Mouse (Mus musculus) MEL-GATA-1-ER (cell line): Measurements from ENCODE around the gene Srebf2.

Experiments used
- DNase-seq: peaks from one replicate; pipeline ENCODE4 v3.0.0-alpha.2; 2012; ENCODE audit warnings: low read depth; ENCODE audit errors: extremely low read depth

Gene Srebf2

DNA sequence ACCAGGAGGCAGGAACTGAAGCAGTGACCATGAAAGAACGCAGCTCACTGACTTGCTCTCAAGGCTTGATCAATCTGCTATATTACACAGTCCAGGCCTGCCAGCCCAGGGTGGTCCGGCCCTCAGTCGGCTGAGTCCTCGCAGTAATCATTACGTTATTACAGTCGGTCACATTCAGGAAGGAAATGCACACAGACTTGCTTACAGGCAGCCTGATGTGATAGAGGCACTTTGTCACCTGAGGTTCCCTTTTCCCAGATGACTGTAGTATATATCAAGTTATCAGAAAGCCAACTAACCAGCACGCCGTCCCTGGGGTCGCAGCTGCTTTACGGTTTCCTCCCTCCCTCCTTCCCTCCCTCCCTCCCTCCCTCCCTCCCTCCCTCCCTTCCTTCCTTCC, 9.9 kb downstream of the Srebf2 start:
- peak; percentile 73 for DNase-seq

DNA sequence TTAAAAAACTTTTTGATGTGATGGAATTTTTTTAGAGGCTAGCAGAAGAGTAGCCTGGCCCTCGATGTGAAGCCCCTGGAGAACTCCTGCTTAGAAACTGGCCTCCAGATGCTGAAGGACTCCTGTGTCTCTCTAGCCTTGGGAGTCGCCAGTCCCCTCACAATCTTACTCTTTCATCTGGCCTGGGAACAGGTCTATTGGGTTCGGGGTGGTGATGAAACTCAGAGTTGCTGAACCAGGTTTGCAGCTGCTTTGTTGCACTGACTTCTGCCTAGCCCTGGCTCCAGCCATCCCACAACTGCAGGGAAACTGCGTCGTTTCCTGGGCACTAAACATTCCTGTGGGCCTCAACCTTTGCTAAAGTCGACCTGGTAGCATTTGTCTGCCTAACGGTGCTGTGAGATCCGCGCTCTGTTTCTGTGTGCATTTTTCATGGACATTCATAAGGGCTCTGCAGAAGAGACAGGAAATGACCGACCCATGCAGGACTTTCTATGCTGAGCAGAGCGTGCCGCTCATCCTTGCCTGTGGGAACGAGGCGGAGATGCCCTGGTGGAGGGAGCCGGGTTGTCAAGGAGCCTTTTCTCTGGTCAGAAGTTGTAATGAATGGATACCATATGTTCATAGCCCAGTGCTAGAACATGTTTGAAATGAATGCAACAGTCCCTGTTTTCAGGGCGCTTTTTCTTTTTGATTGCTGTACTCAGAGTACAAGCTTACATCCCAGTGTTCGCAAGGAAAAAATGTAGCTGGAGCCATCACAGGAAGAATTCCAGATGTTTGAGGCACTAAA, 11.5 kb downstream of the Srebf2 start:
- DNase-seq = no peak

DNA sequence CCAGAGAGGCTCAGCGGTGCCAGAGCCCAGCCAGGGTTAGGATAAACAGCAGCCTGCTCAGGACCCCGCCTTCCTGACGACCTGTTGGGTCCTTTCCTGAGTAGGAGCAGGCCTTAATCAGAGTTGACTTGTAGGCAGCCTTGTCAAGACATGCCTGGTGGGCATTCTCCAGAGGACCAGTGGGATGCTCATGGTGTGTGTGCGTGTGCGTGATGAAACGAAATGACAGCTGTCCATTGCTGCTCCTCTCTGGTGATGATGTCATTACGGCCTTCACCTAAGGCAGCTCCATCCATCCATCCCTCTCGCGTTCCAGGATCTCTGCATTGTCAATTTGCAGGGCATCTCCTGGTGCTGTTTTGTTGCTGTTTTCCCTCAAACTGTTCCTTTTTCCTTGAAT, 12.5 kb downstream of the Srebf2 start:
- DNase-seq = no peak

DNA sequence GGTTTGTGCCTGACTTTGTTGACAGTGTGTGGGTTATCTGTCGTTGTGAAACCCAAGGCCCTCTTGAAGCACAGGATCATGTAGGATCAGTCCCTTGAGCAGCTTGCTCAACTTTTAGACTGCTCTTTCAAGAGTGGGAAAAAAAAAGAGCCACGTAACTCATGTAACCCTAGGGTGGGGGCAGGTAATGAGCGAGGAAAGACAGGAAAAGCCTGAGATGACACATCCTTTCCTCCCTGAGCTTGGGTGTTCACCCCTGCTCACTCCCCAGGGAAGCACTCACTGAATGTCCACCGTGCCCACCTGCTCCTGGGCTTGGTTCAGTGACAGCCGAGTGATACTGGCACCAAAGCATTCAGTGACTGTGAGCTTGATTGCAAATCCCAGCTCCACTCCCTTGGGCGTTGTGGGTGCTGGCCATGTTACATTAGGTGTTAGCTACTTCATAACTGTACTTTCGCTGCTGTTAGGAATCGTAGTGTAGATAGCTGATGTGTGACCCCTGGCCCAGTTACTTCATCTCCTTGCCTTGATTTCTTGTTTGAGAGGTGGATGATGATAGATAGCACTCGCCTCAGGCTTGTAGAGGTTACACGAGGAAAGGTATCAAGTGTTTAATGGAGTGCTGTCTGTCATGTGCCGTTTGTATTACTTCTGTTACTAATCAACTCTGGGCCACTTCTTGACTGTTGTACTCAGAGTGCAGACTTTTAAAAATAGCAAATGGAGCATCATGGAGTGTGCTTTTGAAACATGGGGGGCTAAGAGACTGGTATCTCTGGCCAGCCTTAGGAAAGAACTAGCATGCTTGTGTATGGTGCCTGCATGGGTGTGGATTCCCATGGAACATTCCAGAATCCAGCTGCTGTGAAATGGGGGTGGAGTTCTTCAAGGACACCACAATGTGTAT, 14.0 kb downstream of the Srebf2 start:
- DNase-seq = no peak

DNA sequence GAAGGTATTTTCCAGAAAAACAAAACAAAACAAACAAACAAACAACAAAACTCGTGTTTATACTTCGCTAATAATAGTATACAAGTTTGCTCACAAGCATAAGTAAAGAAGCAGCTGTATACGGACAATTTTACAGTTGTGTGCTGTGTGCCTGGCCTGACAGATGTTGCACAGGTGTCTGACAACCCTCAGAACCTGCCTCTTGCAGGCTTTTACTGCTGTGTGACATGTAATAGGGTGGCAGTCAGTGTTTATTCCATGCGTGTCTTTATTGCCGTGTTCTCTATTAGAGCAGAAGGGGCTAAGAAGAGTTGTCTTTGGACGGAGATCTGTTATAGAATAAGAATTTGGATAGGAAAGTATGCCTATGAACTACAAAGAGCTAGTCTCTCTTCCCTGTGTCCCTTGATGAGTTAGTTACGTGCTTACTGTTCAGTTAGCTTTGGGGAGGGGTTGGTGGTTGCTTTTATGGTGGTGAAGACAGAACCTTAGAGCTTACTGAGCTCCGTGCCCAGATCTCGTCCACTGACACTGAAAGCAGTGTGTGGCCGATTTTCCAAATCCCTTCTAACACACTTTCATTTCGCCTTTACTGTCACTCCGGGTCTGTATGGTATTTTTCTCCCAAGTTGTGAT, 15.1 kb downstream of the Srebf2 start:
- no peak for DNase-seq

DNA sequence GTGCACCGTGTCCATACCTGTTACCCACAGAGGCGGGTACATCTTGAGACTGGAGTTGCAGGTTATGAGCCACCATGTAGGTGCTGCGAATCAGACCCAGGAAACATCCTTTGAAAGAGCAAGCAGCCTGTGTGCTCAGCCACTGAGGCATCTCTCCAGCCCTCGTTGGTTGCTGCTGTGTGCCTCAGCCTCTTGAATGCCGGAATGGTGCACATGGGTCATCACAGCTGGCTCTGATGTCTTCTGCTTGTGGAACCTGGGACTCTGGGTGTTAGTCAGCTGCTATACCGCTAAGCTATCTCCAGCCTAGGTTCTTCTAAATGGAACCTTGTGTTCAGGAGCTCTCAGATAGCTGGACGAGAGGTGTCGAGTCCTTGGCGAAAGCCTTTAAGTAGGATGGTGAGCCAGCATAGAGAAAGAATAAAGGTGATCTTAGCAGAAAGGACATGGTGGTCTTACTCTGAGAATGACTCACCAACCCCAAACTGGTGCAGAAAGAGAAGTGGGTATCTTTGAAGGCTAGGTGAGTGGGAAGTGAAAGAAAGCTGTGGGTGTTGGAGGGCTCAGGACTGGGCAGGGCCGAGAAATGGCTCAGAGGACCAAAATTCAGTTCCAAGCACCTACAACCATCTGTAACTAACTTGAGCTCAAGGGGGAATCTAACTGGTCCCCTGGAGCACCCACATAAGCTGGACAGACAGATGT, 16.5 kb downstream of the Srebf2 start:
- DNase-seq = no peak

DNA sequence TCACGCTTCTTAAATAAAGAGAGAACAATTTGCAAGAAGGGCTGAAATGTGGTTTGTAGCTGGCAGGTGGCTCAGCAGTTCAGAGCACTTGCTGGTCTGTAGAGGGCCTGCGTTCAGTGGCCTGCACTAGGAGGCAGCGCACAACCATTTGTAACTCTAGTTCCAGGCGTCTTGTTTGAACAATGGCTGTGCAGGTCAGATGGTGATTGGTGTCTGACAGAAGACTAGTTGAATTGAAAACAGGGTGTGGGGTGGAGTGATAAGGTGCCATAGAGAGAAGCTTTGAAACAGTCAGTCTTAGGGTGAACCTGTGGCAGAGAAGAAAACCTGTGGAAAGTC, 17.0 kb downstream of the Srebf2 start:
- DNase-seq = no peak

DNA sequence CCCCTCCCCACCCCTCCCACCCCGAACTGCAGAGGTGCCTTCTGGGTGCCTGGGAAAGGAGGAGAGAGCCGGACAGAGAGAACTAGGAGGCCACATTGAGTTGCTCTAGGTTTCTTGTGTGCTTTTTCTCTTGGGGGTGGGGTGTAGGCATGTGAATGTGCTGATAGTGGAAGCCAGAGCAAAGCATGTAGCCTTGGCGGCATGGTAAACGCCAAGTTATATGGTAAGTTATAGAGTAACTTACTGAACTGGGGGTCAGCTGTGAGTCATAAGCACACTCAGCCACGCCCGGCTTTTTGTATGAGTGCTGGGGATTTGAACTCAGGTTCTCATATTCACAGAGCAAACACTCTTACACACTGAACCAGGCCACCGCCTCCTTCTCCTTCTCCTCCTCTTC, 17.5 kb downstream of the Srebf2 start:
- no peak for DNase-seq

DNA sequence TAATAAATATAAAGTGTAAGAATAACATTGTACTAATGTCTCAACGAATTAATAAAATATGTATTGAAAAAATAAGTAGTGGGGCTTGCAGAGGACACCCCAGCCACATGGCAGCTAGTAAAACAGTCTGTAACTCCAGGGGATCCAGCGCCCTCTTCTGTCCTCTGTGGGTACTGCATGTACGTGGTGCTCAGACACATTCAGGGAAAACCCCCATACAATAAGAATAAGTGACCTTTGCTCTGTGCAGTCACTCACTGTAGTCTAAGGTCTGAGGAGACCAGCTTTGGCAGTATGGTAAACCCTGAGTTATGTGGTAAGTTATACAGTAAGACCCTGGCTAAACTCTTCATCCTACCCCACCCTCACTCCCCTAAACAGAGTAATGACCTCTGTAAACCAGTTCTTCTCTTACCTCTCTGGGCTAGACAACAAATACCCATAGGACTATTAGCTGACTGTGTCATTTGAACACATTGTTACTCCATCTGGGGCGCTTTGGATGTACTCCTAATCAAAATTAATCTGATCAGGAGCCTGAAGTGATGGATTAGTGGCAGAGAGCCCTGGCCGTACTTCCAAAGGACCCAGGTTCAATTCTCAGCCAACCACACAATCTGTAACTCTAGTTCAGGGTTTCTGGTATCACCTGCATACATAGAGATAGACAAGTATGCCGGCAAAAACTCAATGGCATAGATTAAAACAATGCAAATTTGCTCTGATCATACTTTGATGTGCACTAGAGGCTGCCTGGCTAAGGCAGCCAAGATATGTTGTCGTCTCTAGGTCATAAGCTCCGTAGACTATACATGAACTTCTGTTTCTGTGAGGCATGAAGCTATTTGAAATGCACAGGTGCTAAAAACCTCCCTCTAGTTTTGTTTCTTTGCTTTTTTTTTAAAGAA, 18.6 kb downstream of the Srebf2 start:
- no peak for DNase-seq

DNA sequence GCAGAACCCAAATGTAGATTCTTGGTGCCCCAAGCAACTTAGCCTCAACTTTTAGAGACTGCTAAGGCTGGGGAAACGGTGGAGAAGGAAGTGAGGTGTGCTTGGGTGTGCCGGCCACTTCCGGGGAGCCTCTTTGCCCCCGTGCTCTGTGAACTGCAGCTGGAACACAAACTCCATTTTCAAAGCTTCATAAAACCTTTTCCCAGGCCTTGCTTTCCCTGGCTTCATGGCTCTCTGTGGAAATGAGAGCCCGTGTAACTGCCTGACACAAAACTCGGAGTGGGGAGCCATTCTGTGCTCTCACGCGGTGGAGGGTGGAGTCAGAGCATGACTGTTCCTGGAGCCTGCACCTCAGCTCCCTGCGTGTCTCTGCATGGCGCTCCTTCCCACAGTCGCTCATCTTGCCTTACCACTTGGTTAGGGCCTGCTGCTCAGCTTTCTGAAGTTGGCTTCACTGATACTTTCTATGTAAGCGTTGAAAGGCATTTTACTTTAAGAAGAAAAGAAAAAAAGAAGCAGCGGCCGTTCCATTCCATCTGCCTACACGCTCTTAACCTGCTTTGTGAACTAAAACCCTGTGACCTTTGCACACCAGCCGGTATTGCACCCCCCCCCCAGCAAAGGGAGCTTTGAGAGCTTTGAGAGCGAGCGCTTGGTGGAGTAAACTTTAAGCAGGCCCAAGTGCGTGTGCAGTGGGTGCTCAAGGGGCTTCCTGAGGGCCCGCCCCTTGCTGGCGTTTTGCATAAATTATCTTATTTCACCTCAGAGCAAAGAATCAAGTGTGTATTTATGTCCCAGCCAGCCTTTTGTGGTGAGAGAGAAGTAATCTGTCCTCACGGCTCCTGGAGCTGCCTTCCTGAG, 19.5 kb downstream of the Srebf2 start:
- no peak for DNase-seq

DNA sequence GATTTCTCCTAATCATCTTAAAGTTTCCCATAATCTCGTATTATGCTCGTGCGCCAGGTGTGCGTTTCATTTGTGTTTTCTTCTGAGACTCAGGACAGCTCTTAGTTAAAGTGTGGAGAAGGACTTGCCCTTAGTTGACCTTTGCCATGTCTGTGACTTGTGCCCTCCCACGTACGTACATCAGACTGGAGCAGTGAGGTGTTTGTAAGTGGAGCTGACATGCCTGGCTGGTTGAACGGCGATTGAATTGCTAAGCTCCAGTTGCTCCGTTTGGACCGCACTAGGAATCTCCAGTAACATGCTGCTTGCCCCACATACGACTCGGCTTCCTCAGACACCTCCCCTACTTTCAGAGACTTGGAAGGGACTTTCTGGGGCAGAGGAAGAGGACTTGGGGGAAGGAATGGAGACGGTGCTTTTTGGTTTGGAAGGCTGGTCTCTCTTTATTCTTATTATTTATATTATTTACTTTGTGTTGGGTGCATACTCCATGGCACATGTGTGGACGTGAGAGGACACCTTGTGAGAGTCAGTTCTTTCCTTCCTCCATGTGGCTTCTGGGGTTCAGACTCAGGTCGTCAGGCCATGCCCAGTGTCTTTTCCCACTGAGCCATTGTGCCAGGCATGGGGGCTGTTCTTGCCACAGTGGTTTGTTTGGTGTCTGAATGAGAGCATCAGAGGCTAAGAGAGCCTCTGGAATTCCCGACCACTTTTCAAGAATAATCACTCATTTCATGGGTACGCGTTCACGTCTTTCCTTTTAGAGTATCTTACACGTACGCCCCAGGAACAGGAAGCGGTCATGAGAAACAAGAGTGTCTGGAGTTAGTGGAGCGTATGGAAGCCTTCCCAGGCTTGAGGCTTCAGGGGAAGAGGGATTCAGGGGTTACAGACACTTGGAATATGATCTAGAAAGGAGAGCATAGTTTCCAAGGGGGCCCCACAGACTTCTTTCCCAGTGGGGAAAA, 20.5 kb downstream of the Srebf2 start:
- no peak for DNase-seq

DNA sequence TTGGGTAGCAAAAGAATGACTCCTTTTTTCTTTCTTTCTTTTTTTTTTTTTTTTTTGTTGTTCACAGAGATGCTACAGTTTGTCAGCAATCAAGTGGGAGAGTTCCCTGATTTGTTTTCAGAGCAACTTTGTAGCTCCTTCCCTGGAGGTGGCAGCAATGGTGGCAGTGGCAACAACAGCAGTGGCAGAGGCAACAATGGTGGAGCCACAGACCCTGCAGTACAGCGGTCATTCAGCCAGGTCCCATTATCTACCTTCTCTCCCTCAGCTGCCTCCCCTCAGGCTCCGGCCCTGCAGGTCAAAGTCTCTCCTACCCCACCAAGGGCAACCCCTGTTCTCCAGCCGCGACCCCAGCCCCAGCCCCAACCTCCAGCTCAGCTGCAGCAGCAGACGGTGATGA, 22.7 kb downstream of the Srebf2 start:
- no peak for DNase-seq

DNA sequence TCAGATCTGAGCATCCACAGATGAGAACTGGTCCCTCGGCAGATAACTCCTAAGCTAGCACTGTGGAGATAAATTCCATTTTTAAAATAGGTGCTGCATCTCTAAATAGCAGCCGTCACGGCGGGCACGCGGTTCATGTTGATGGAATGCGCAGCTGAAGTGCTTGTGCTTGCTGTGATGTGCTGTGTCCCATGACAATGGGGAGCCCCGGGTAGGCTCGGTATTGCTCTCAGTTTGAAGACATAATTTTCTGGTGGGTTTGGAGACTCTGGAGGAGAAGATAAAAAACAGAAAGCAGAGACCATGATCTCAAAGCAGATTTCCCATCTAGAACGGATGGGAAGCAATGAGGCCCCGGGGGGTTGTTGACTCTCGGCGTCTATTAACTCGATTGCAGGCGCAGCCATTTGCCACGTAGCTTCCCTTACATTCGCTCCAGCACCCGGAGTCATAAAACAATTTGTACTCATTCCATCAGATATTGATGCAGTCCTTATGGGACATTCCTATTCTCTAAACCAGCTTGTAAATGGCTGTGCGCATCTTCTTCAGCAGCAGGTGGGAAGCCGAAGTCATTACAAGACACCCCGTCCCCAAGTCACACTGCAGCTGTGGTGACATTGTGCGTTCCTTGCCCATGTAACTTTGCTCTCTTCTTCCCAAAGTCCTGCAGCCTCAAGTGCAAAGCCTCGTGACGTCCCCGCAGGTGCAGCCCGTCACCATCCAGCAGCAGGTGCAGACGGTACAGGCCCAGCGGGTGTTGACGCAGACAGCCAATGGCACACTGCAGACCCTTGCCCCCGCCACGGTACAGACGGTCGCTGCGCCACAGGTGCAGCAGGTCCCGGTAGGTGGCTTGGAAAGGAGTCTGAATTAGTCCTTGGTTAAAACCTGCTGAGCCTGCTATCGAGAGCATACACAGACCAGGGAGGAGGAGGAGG, 23.7 kb downstream of the Srebf2 start:
- DNase-seq = no peak

DNA sequence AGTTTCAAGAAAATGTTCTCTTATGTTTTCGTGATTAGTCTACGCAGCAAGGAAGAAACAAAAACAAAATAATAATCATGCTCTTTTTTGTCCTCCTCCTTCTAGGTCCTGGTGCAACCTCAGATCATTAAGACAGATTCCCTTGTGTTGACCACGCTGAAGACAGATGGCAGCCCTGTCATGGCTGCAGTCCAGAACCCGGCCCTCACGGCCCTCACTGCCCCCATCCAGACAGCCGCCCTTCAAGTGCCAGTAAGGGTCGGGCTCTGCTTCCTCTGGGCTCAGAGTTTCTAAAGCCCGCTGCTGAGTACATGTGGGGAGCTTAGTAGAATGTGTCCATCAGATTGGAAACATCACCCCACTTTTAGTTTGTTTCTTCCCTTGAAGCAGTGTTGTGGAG, 25.7 kb downstream of the Srebf2 start:
- no peak for DNase-seq

DNA sequence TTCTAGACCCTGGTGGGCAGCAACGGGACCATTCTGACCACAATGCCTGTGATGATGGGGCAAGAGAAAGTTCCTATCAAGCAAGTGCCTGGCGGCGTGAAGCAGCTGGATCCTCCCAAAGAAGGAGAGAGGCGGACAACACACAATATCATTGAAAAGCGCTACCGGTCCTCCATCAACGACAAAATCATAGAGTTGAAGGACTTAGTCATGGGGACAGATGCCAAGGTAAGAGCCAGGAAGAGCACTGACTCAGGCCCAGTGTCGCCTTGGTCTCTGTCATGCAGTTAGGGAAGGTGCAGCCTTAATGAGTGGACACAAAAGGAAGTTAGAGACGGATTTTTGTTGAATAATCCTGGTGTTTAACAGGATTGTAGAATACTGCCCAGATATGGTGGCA, 28.1 kb downstream of the Srebf2 start:
- DNase-seq = no peak

DNA sequence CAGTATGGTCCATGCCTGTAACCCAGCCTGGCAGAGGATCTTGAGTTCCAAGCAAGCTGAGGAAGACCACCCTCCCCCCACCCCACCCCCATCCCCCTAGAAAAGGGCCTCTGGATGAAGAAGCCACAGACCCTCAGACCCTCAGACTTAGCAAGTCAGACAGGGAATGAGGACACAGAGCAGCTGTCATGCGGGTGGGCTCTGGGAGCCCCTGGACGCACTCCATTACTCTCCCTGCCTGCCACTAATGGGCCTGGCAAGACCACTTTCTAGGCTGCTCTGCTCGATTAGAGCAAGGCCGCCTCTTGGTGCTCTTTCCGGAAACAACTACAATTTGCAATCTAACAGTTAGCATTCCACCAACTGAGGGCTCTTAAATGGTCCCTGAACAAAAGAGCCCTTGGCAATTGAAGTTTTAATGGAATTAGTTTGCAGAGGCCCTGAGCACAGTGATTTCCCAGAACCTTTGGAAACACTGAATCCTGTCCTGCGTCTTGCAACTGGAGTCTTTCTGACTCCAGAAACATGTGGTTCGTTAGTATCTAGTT, 30.8 kb downstream of the Srebf2 start:
- no peak for DNase-seq

DNA sequence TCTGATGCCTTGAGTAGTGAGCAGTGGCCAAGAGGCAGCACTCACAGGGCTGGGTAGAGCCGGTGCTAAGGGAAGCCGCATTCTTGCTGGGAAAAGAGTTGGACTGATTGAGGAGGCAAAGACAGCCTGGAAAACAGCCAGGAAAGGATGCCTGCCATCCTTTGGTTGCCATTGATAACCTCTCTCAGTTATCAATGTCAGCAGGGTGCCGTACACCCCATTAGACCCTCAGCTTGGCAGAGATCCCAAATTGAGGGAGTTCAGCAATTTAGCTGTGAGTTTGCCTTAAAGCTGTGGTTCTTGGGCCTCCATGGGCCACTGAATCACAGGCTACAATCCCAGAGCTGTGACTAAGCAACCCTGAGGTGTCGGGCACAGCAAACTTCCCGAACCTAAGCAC, 34.1 kb downstream of the Srebf2 start:
- DNase-seq = no peak
